Mouse (Mus musculus) olfactory bulb, adult 2 months (tissue): ENCODE measurements around the gene Slc36a3. TPM values are rescaled to one million over a fixed set of nuclear protein-coding genes. Genes with fewer than 3 reads are reported as not detected.
"Not testable (repeated sequence)": the region's sequence is repeated elsewhere in the genome, so short reads cannot be mapped to it uniquely, and the experiment has no call there.

Source experiments
- H3K27ac ChIP-seq: fragments of 200-500 bp; 2 replicates; pipeline ENCODE4 v1.5.1; 2012; ENCODE audit warnings: low read depth, low read length; ENCODE audit not compliant: insufficient read depth
- H3K4me1 ChIP-seq: fragments of 200-500 bp; 2 replicates; pipeline ENCODE4 v1.6.1; 2012; ENCODE audit warnings: low read length; ENCODE audit not compliant: control insufficient read depth, insufficient read depth
- H3K4me3 ChIP-seq: fragments of 200-500 bp; 2 replicates; pipeline ENCODE4 v1.5.1; 2012; ENCODE audit warnings: mild to moderate bottlenecking, low read depth, low read length, moderate library complexity; ENCODE audit not compliant: insufficient read depth
- CTCF ChIP-seq: fragments of 200-500 bp; IDR thresholded peaks from 2 replicates; pipeline ENCODE4 v1.5.1; 2012; ENCODE audit warnings: low read depth, mild to moderate bottlenecking, low read length, moderate library complexity; ENCODE audit not compliant: insufficient read depth
- POLR2A ChIP-seq: fragments of 200-500 bp; IDR thresholded peaks from 2 replicates; pipeline ENCODE4 v1.6.1; 2012; ENCODE audit warnings: mild to moderate bottlenecking, low read depth, low read length, moderate library complexity; ENCODE audit not compliant: insufficient read depth
- WGBS: fragments of 180-500 bp; shearing (Covaris S2); methylation state at CpG from one replicate; pipeline ENCODE4 v1.1.7; 2018; 5-methylcytosine and 5-hydroxymethylcytosine counted together
- polyA plus RNA-seq: library from polyadenylated mRNA; stranded (reverse); fragments of >200 nt; gene quantifications from 2 replicates; pipeline ENCODE4 v1.2.4, GENCODE M21; 2012; ENCODE audit warnings: low replicate concordance; ENCODE audit not compliant: missing spikeins, insufficient read depth, insufficient read length

The Slc36a3 gene
- polyA plus RNA-seq, 1 experiment, result not detected

- Histone ChIP-seq H3K27ac (no peak overlapping the region), H3K4me3 (no peak overlapping the region), H3K4me1 (peaks cover 4% of the 10 kb centered on the region)
- TF ChIP-seq CTCF, result no peak
- no peak for TF ChIP-seq POLR2A
Observed at GRCm38 (mm10) chr11:55120279-55120678, 31.2 kb downstream of the Slc36a3 start.

- TF ChIP-seq CTCF (no peak), POLR2A (no peak)
- no peak overlapping the region for H3K4me3 ChIP-seq
- 94% methylated on average over 2 of the region's 2 CpGs for WGBS
- peaks cover 4% of the 10 kb centered on the region for H3K4me1 ChIP-seq
- H3K27ac ChIP-seq, result no peak overlapping the region
Observed at GRCm38 (mm10) chr11:55117031-55117430, 34.5 kb downstream of the Slc36a3 start.

- 82% methylated on average over 3 of the region's 3 CpGs for WGBS
- TF ChIP-seq CTCF, result no peak
- TF ChIP-seq POLR2A, result no peak
- no peak overlapping the region for H3K4me3 ChIP-seq
- peaks cover 3% of the 10 kb centered on the region for H3K4me1 ChIP-seq
- H3K27ac ChIP-seq, result no peak overlapping the region
Observed at GRCm38 (mm10) chr11:55116004-55116403, 35.5 kb downstream of the Slc36a3 start.

- no peaks in the 10 kb centered on the region for H3K4me1 ChIP-seq
- TF ChIP-seq POLR2A (no peak), CTCF (no peak)
- no peak overlapping the region for H3K27ac ChIP-seq
- no peak overlapping the region for H3K4me3 ChIP-seq
- WGBS, result 76% methylated on average over 2 of the region's 2 CpGs
Observed at GRCm38 (mm10) chr11:55114291-55114690, 37.2 kb downstream of the Slc36a3 start.

GRCm38 (mm10) chr11:55113861-55114250 is 37.7 kb downstream of the Slc36a3 start:
- 61% methylated on average over 4 of the region's 4 CpGs for whole genome bisulfite sequencing
- H3K27ac ChIP-seq, H3K4me1 ChIP-seq, H3K4me3 ChIP-seq: not testable (repeated sequence)

GRCm38 (mm10) chr11:55113209-55113860 is 38.2 kb downstream of the Slc36a3 start:
- 64% methylated on average over 7 of the region's 7 CpGs for WGBS
- TF ChIP-seq POLR2A (no peak), CTCF (no peak)
- Histone ChIP-seq H3K4me1 (no peaks in the 10 kb centered on the region), H3K27ac (no peak overlapping the region), H3K4me3 (no peak overlapping the region)

- WGBS, result 69% methylated on average over 7 of the region's 7 CpGs
- Histone ChIP-seq H3K4me1 (no peaks in the 10 kb centered on the region), H3K27ac (no peak overlapping the region), H3K4me3 (no peak overlapping the region)
- TF ChIP-seq POLR2A, result no peak
Observed at GRCm38 (mm10) chr11:55110566-55111169, 40.8 kb downstream of the Slc36a3 start.

- Histone ChIP-seq H3K4me1 (no peaks in the 10 kb centered on the region), H3K27ac (no peak overlapping the region), H3K4me3 (no peak overlapping the region)
- no peak for TF ChIP-seq POLR2A
- no peak for TF ChIP-seq CTCF
- WGBS, result 90% methylated on average over 7 of the region's 7 CpGs
Observed at GRCm38 (mm10) chr11:55109521-55110300, 41.8 kb downstream of the Slc36a3 start.

- no peak for TF ChIP-seq CTCF
- no peak for TF ChIP-seq POLR2A
- H3K4me3 ChIP-seq, result no peak overlapping the region
- WGBS, result 100% methylated on average over 1 of the region's 1 CpGs
- H3K27ac ChIP-seq, result no peak overlapping the region
- H3K4me1 ChIP-seq, result no peaks in the 10 kb centered on the region
Observed at GRCm38 (mm10) chr11:55106636-55107035, 44.9 kb downstream of the Slc36a3 start.

- TF ChIP-seq CTCF (no peak), POLR2A (no peak)
- H3K27ac ChIP-seq, result no peak overlapping the region
- H3K4me3 ChIP-seq, result no peak overlapping the region
- no peaks in the 10 kb centered on the region for H3K4me1 ChIP-seq
- WGBS, result 86% methylated on average over 4 of the region's 4 CpGs
Observed at GRCm38 (mm10) chr11:55105389-55105788, 46.1 kb downstream of the Slc36a3 start.
